Comparison of ENCODE assay signal across 23 mouse cellular contexts in the genomic region with DNA sequence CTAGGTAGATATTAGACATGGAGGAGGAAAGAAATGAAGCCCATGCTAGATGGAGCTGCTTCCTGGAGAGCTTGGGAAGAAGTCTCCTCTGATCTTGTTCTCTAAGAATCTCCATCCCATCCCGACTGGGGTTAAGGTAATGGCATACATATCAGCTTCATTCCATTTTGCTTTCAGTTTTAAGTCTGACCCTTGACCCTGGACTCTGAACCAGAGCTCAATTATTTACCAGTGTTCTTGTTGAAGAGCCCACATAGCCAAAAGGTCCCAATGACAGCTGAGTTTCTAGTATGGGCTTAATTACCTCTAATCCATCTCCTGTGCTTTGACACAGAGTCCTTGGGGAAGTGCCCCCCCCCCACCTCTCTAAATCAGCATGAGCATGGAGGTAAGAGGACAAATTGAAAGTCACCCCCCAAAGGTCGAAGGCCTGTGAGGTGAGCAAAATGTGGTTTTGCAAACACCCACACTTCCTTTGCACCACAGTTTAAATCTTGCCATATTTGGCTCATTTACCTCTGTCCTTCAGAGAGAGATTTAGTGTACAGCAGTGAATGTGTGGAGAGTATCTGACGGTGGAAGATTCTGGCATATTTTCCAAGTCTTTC.
DNase-seq lines count a peak whose midpoint lies in the region; ATAC-seq and TF ChIP-seq lines count a peak whose summit lies in the region.
"Had no signal": no experiment of that assay in that cellular context is flagged by ENCODE, and none has a peak within 500 bp of the region (broad histone marks: within the 10 kb centered on the region; RNA-seq: fewer than 3 reads in every experiment).

No protein-coding gene starts in this region.

- H3K9me3 ChIP-seq in kidney, embryonic 14.5 days (ENCODE audit: control insufficient read depth, low read length): no peaks in the 10 kb centered on the region
- H3K9me3 ChIP-seq in lung, postnatal 0 days (ENCODE audit: low read length): no peaks in the 10 kb centered on the region
- H3K9me3 ChIP-seq: embryonic facial prominence, embryonic 13.5 days; forebrain, embryonic 12.5 days; heart, embryonic 12.5 days had no signal

- H3K9ac ChIP-seq in kidney, embryonic 14.5 days (ENCODE audit: low read depth, low read length): no peak overlapping the region
- H3K9ac ChIP-seq in lung, postnatal 0 days (replicated peaks; ENCODE audit: low read depth): no peak overlapping the region
- H3K9ac ChIP-seq: embryonic facial prominence, embryonic 13.5 days; forebrain, embryonic 12.5 days; heart, embryonic 12.5 days had no signal

- H3K36me3 ChIP-seq in kidney, embryonic 14.5 days (ENCODE audit: control insufficient read depth, insufficient read depth, low read length): no peaks in the 10 kb centered on the region
- H3K36me3 ChIP-seq in thymus, adult 2 months (ENCODE audit: control insufficient read depth, insufficient read depth, low read length): no peaks in the 10 kb centered on the region
- no peaks in the 10 kb centered on the region for H3K36me3 ChIP-seq in lung, postnatal 0 days (ENCODE audit: insufficient read depth, low read length)
- H3K36me3 ChIP-seq: embryonic facial prominence, embryonic 13.5 days; forebrain, embryonic 12.5 days; heart, embryonic 12.5 days had no signal

- no peak overlapping the region for H3K4me2 ChIP-seq in kidney, embryonic 14.5 days (replicated peaks; ENCODE audit: low read depth, low read length)
- no peak overlapping the region for H3K4me2 ChIP-seq in lung, postnatal 0 days (replicated peaks; ENCODE audit: low read depth, low read length)
- H3K4me2 ChIP-seq: embryonic facial prominence, embryonic 13.5 days; forebrain, embryonic 12.5 days; heart, embryonic 12.5 days; midbrain, embryonic 11.5 days had no signal

- no peaks in the 10 kb centered on the region for H3K27me3 ChIP-seq in kidney, embryonic 14.5 days (ENCODE audit: control insufficient read depth, insufficient read depth, low read length)
- no peaks in the 10 kb centered on the region for H3K27me3 ChIP-seq in thymus, adult 2 months (ENCODE audit: control insufficient read depth, insufficient read depth, low read length)
- H3K27me3 ChIP-seq in lung, postnatal 0 days (replicated peaks; ENCODE audit: insufficient read depth, low read length): no peaks in the 10 kb centered on the region
- H3K27me3 ChIP-seq: embryonic facial prominence, embryonic 13.5 days; forebrain, embryonic 12.5 days; heart, embryonic 12.5 days had no signal

- no peak for TF ChIP-seq EP300 in lung, postnatal 0 days (IDR thresholded peaks at IDR 0.05)

- WGBS in kidney, embryonic 14.5 days: 57% methylated on average over 3 of the region's 3 CpGs
- 70% methylated on average over 3 of the region's 3 CpGs for WGBS in thymus, adult 2 months
- 53% methylated on average over 3 of the region's 3 CpGs for WGBS in lung, postnatal 0 days

- ATAC-seq in kidney, embryonic 14.5 days (ENCODE audit: low FRiP score, low TSS enrichment): no peak
- ATAC-seq in lung, postnatal 0 days: no peak

- TF ChIP-seq CTCF in thymus, adult 2 months (IDR thresholded peaks at IDR 0.05; ENCODE audit: borderline replicate concordance, control insufficient read depth, extremely low read depth, insufficient read depth, low read length, poor library complexity): no peak
- TF ChIP-seq CTCF in lung, postnatal 0 days (IDR thresholded peaks at IDR 0.05): no peak

- no peak overlapping the region for H3K27ac ChIP-seq in kidney, embryonic 14.5 days (ENCODE audit: low read depth, low read length)
- H3K27ac ChIP-seq in thymus, adult 2 months (ENCODE audit: control insufficient read depth, insufficient read depth, low read length): no peak overlapping the region
- no peak overlapping the region for H3K27ac ChIP-seq in lung, postnatal 0 days (ENCODE audit: low read length)
- H3K27ac ChIP-seq: embryonic facial prominence, embryonic 13.5 days; forebrain, embryonic 12.5 days had no signal

- no peak for TF ChIP-seq POLR2A in thymus, adult 2 months (IDR thresholded peaks at IDR 0.05; ENCODE audit: control insufficient read depth, extremely low read depth, insufficient read depth, low read length, poor library complexity)

- DNase-seq in kidney, adult 8-10 months: peak; percentile 43 to 56
- DNase-seq in thymus, adult 2 months: peak; percentile 13
- DNase-seq in thymus, postnatal 10 days (ENCODE audit: low spot score in 2 of 2): no peak
- DNase-seq in induced T-regulatory cell, adult 2 months (ENCODE audit: low read depth): peak; percentile 58
- no peak for DNase-seq in lung, postnatal 0 days (ENCODE audit: low spot score)
- DNase-seq in ovary, adult 18-20 months (ENCODE audit: low spot score): no peak
- DNase-seq: adrenal gland, postnatal 36 days; cerebellum, adult 9-11 months; gastrocnemius, postnatal 25 days; heart, adult 18-20 months; heart, postnatal 10 days; layer of hippocampus, adult 9-11 months; lung, postnatal 10 days; retina, postnatal 1 day; right cerebral cortex, postnatal 25 days; spleen, adult 18-20 months; thymus, postnatal 14 days had no signal

- no peaks in the 10 kb centered on the region for H3K4me1 ChIP-seq in kidney, embryonic 14.5 days (ENCODE audit: control insufficient read depth, insufficient read depth, low read length)
- H3K4me1 ChIP-seq in thymus, adult 2 months (replicated peaks; ENCODE audit: control insufficient read depth, insufficient read depth, low read length): peaks cover 2% of the 10 kb centered on the region; the same call in 1 of the 2 replicates
- H3K4me1 ChIP-seq in lung, postnatal 0 days (ENCODE audit: insufficient read depth, low read depth, low read length): no peaks in the 10 kb centered on the region
- H3K4me1 ChIP-seq: embryonic facial prominence, embryonic 13.5 days; forebrain, embryonic 12.5 days; heart, embryonic 12.5 days had no signal

- H3K4me3 ChIP-seq in kidney, embryonic 14.5 days (ENCODE audit: low read length): no peak overlapping the region
- H3K4me3 ChIP-seq in thymus, adult 2 months (ENCODE audit: control insufficient read depth, insufficient read depth, low read length): no peak overlapping the region
- H3K4me3 ChIP-seq in lung, postnatal 0 days (ENCODE audit: low read depth, low read length): no peak overlapping the region
- H3K4me3 ChIP-seq: embryonic facial prominence, embryonic 13.5 days; erythroblast, embryonic 14.5 days; forebrain, embryonic 12.5 days; heart, embryonic 12.5 days had no signal

Comparison
In these comparisons a context has a peak if more than half of its experiments do, and no peak if none do; other contexts are left out.
1. DNase-seq: peak in kidney, adult 8-10 months (2 of 2), thymus, adult 2 months (single experiment) and induced T-regulatory cell, adult 2 months (single experiment); none in thymus, postnatal 10 days (0 of 2), lung, postnatal 0 days (single experiment) and ovary, adult 18-20 months (single experiment).